Mouse (Mus musculus): ENCODE measurements at regions not wholly inside any gene's neighbourhood (a gene's known extent, or its start where the extent isn't known, plus 50 kb on each side); places are given as distances from the start of the nearest gene placed in this dataset.

DNA sequence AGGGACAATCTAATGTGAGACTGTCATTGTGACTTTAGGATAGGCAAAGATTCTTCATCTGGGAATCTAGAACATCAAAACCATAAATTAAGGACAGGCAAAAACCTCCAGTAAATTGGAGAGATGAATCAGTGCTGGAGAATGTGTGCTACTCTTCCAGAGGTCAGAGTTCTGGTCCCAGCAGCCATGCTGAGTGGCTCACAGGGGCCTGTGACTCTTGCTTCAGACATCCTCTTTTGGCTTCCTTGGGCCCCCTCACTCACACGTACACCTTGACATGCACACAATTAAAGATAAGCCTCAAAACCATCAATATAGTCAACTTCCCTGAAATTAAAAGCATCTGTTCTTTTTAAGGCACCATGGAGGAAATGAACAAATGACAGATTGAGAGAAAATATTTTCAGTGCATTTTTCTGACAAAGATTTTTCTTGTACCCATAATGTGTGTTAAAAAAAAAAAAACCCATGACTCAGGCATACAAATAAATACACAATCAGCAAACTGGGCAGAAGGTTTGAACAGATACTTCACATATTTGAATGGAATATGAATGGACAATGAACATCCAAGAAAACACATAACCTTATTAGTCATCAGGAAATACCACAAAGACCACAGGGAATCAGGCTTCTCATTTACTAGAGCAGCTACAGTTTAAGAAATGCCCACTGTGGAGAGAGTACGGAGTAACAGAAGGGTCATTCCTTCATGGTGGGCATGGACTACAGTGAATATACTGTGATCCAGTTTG lies 108.5 kb upstream of the Fstl4 start:
- no peaks in the 10 kb centered on the region for H3K9me3 ChIP-seq (ENCODE audit: control insufficient read depth, low read length)
- H3K4me2 ChIP-seq (ENCODE audit: low read depth, low read length) = no peak overlapping the region
- H3K36me3 ChIP-seq (ENCODE audit: control insufficient read depth, insufficient read depth, low read length) = no peaks in the 10 kb centered on the region
- H3K27ac ChIP-seq (ENCODE audit: low read length) = no peak overlapping the region
- 59% methylated on average over 2 of the region's 2 CpGs for WGBS
- no peak for ATAC-seq
- H3K4me3 ChIP-seq (ENCODE audit: low read length) = no peak overlapping the region
- H3K27me3 ChIP-seq (replicated peaks; ENCODE audit: control insufficient read depth, insufficient read depth, low read length) = no peaks in the 10 kb centered on the region
- H3K4me1 ChIP-seq (ENCODE audit: control insufficient read depth, insufficient read depth, low read length) = no peaks in the 10 kb centered on the region
- H3K9ac ChIP-seq (ENCODE audit: low read depth, low read length) = no peak overlapping the region

DNA sequence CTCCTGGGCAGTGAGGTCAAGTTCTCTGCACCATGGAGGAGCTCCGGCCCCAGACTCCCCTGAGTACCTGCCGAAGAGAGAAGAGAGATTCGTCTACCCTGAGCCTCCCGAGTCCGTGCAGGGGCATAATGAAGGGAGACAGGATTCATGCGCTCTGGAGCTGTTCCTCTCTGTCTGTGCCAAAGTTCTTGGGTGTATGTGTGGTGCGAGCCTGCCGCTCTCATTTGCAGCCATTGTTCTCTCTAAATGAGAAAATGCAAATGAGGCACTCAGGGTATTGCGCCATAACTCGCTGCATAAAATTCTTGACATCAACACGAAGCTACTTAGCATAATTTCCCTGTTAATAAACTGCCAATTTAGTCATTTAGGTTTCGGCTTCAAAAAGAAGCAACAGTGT lies 103.2 kb upstream of the Fstl4 start:
- Histone ChIP-seq H3K27ac (ENCODE audit: low read length) (no peak overlapping the region), H3K4me1 (ENCODE audit: control insufficient read depth, insufficient read depth, low read length) (no peaks in the 10 kb centered on the region), H3K36me3 (ENCODE audit: control insufficient read depth, insufficient read depth, low read length) (no peaks in the 10 kb centered on the region), H3K9me3 (ENCODE audit: control insufficient read depth, low read length) (no peaks in the 10 kb centered on the region), H3K4me2 (ENCODE audit: low read depth, low read length) (no peak overlapping the region), H3K27me3 (replicated peaks; ENCODE audit: control insufficient read depth, insufficient read depth, low read length) (no peaks in the 10 kb centered on the region), H3K4me3 (ENCODE audit: low read length) (no peak overlapping the region), H3K9ac (ENCODE audit: low read depth, low read length) (no peak overlapping the region)
- 83% methylated on average over 12 of the region's 12 CpGs for WGBS
- no peak for ATAC-seq

DNA sequence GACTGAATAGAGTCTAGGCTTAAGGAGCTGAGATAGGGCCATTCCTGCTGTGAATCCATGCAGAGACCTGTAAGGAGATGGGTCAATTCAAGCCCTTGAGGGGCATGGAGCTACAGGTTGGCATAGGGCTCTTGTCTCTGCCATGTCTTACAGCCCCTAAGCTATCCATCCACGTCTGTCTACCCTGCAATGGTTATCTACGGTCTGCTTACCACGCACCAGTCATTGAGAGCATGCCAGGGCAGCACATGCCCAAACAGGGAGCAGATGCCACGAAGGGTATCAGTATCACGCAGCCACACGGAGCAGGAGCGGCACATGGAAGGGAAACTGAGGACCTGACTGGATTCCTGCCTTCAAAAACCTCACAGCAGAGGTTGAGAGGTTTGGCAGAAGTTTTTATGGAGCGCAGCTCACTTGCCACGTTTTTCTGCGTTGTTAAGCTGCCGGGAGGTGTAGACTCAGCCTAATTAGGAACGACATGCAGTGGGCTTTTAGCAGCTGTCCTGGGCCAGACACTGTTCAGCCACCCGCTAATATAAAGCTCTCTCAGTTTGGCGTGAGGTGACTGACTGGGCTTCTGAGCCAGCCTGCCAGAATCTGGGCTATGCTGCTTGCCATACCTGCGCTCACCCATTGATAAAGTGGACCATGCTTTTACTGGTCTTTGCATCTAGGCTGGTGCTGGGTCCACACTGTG lies 102.4 kb upstream of the Fstl4 start:
- H3K4me1 ChIP-seq (ENCODE audit: control insufficient read depth, insufficient read depth, low read length) = no peaks in the 10 kb centered on the region
- ATAC-seq = no peak
- no peak overlapping the region for H3K4me2 ChIP-seq (ENCODE audit: low read depth, low read length)
- H3K9ac ChIP-seq (ENCODE audit: low read depth, low read length) = no peak overlapping the region
- H3K4me3 ChIP-seq (ENCODE audit: low read length) = no peak overlapping the region
- 80% methylated on average over 15 of the region's 15 CpGs for WGBS
- no peaks in the 10 kb centered on the region for H3K27me3 ChIP-seq (replicated peaks; ENCODE audit: control insufficient read depth, insufficient read depth, low read length)
- H3K9me3 ChIP-seq (ENCODE audit: control insufficient read depth, low read length) = no peaks in the 10 kb centered on the region
- H3K36me3 ChIP-seq (ENCODE audit: control insufficient read depth, insufficient read depth, low read length) = no peaks in the 10 kb centered on the region
- no peak overlapping the region for H3K27ac ChIP-seq (ENCODE audit: low read length)

DNA sequence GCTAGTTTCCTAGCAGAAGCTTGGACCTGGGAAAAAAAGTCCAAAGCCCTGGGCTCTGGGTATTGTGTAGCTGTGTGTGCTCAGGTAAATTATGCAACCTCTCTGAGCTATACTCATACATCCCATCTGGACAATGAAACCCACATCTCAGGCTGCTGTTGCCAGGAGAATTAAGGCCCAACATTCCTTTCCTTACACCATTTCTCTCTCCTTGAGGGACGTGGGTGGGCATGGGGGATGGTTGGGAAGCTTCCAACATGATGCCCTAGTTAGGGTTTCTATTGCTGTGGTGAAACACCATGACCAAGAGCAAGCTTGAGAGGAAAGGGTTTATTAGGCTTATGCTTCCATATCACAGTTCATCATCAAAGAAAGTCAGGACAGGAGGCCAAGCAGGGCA lies 99.1 kb upstream of the Fstl4 start:
- WGBS = 68% methylated on average over 1 of the region's 1 CpGs
- no peaks in the 10 kb centered on the region for H3K36me3 ChIP-seq (ENCODE audit: control insufficient read depth, insufficient read depth, low read length)
- no peak for ATAC-seq

DNA sequence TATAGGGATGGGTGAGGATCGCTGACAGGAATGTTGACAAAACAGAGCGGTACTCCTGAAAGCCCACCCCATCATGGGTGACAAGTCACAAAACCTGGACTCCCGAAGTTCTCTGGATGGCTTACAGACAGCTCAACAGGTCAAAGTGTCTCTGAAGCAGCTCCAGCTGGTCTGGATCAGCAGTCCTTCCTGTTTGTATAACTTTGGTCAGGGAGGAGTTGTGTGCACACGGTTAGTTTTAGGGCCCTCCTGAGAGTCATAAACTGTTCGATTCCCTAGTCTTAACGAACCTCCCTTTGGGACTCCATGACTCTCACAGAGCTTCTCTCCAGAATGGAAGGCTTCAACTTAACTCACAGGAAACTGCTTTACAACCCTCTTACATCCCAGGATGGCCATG lies 89.4 kb upstream of the Fstl4 start:
- H3K36me3 ChIP-seq (ENCODE audit: control insufficient read depth, insufficient read depth, low read length) = no peaks in the 10 kb centered on the region
- H3K9ac ChIP-seq (ENCODE audit: low read depth, low read length) = no peak overlapping the region
- no peak overlapping the region for H3K4me2 ChIP-seq (ENCODE audit: low read depth, low read length)
- no peaks in the 10 kb centered on the region for H3K27me3 ChIP-seq (replicated peaks; ENCODE audit: control insufficient read depth, insufficient read depth, low read length)
- H3K27ac ChIP-seq (ENCODE audit: low read length) = no peak overlapping the region
- no peak for ATAC-seq
- H3K9me3 ChIP-seq (ENCODE audit: control insufficient read depth, low read length) = no peaks in the 10 kb centered on the region
- no peak overlapping the region for H3K4me3 ChIP-seq (ENCODE audit: low read length)
- 31% methylated on average over 6 of the region's 6 CpGs for WGBS
- H3K4me1 ChIP-seq (ENCODE audit: control insufficient read depth, insufficient read depth, low read length) = peaks cover 4% of the 10 kb centered on the region; the same call in 1 of the 2 replicates

More for the DNA sequence above, 99.1 kb upstream of the Fstl4 start:
- Histone ChIP-seq H3K4me1 (ENCODE audit: control insufficient read depth, insufficient read depth, low read length) (no peaks in the 10 kb centered on the region), H3K9me3 (ENCODE audit: control insufficient read depth, low read length) (peaks cover 10% of the 10 kb centered on the region), H3K9ac (ENCODE audit: low read depth, low read length) (no peak overlapping the region), H3K4me3 (ENCODE audit: low read length) (no peak overlapping the region), H3K4me2 (ENCODE audit: low read depth, low read length) (no peak overlapping the region), H3K27me3 (replicated peaks; ENCODE audit: control insufficient read depth, insufficient read depth, low read length) (no peaks in the 10 kb centered on the region), H3K27ac (ENCODE audit: low read length) (no peak overlapping the region)

DNA sequence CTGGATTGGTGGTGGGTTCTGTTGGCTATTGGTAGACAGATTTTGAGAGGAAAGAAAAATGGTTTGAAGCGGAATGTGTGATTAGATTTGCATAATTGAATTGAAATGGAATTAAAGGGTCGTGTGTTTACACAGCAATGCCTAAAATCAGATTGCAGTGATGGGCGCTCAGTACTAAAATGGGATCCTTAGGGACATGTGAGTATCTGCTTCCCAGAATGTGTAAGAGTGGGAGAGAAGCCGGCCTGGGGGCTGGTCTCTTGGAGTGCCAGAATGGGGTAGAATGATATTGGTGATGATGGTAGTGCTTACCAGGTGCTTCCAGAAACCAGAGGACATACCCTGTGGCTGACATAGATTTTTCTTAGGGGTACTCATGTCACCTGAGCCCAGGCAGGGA lies 86.2 kb upstream of the Fstl4 start:
- Histone ChIP-seq H3K36me3 (ENCODE audit: control insufficient read depth, insufficient read depth, low read length) (no peaks in the 10 kb centered on the region), H3K4me2 (ENCODE audit: low read depth, low read length) (no peak overlapping the region), H3K27ac (ENCODE audit: low read length) (no peak overlapping the region), H3K4me3 (ENCODE audit: low read length) (no peak overlapping the region), H3K4me1 (ENCODE audit: control insufficient read depth, insufficient read depth, low read length) (peaks cover 4% of the 10 kb centered on the region; the same call in 1 of the 2 replicates), H3K9ac (ENCODE audit: low read depth, low read length) (no peak overlapping the region), H3K9me3 (ENCODE audit: control insufficient read depth, low read length) (no peaks in the 10 kb centered on the region), H3K27me3 (replicated peaks; ENCODE audit: control insufficient read depth, insufficient read depth, low read length) (no peaks in the 10 kb centered on the region)
- WGBS = 78% methylated on average over 4 of the region's 4 CpGs
- ATAC-seq = no peak

DNA sequence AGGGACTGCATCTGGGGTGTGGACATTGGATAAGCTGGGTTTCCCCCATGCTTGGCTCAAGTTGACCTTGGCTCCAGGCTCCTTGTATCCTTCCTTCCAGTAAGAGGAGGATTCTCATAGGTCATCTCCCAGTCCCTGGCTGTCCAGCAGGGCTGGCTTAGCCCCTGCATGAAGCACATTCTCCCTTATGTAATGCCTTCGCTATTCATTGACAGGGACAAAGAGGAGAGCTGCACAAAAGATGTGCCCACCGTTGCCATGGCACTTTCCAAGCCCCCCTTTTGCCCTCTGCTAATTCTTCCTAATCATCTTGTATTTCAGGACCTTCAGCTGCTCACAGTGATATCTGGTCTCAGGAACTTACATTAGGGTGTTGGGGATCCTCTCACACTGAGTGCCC lies 79.0 kb upstream of the Fstl4 start:
- no peak for ATAC-seq
- Histone ChIP-seq H3K27ac (ENCODE audit: low read length) (no peak overlapping the region), H3K9me3 (ENCODE audit: control insufficient read depth, low read length) (no peaks in the 10 kb centered on the region), H3K27me3 (replicated peaks; ENCODE audit: control insufficient read depth, insufficient read depth, low read length) (no peaks in the 10 kb centered on the region), H3K36me3 (ENCODE audit: control insufficient read depth, insufficient read depth, low read length) (no peaks in the 10 kb centered on the region), H3K4me1 (ENCODE audit: control insufficient read depth, insufficient read depth, low read length) (no peaks in the 10 kb centered on the region), H3K4me2 (ENCODE audit: low read depth, low read length) (no peak overlapping the region), H3K4me3 (ENCODE audit: low read length) (no peak overlapping the region), H3K9ac (ENCODE audit: low read depth, low read length) (no peak overlapping the region)
- 72% methylated on average over 2 of the region's 2 CpGs for WGBS

DNA sequence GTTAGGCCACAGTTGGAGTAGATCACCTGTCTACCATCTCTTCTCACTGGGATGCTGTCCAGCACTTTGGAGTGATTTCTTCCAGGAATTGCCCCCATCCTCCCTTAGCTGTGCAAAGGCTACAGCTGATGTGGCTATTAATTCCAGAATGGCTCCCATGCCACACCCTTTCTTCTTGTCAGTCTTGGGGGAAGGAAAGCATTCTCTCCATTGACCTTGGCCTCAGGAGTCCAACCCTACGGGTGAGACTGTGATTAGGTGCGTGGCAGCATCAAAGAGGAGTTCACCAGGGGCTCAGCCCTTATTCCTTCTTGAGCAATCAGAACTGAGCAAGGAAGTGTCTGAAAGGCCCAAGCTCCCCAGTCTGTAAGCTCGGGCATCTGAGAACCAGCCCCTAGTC lies 71.7 kb upstream of the Fstl4 start:
- Histone ChIP-seq H3K4me1 (ENCODE audit: control insufficient read depth, insufficient read depth, low read length) (no peaks in the 10 kb centered on the region), H3K27me3 (replicated peaks; ENCODE audit: control insufficient read depth, insufficient read depth, low read length) (no peaks in the 10 kb centered on the region), H3K9ac (ENCODE audit: low read depth, low read length) (no peak overlapping the region), H3K4me3 (ENCODE audit: low read length) (no peak overlapping the region), H3K27ac (ENCODE audit: low read length) (no peak overlapping the region), H3K4me2 (ENCODE audit: low read depth, low read length) (no peak overlapping the region), H3K36me3 (ENCODE audit: control insufficient read depth, insufficient read depth, low read length) (no peaks in the 10 kb centered on the region), H3K9me3 (ENCODE audit: control insufficient read depth, low read length) (no peaks in the 10 kb centered on the region)
- 68% methylated on average over 3 of the region's 3 CpGs for WGBS
- ATAC-seq = no peak

DNA sequence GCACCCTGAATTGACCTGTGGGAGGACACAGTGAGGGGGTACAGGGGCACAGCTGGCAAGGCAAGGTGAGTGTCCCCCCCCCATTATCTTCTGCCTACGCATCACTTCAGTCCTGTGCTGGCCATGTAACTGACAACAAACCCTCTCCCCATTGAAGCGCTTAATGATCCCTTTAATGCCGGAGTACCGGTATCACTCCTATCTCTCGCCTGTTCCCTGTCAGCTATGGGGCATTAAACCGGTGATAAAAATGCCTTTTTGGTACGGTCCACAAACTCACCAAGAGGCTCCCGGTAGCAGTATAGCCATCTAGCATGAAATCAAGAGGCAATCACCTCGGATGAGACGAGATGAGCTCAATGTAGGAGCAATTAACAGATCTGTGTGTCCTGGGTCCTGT lies 62.8 kb upstream of the Fstl4 start:
- 77% methylated on average over 10 of the region's 10 CpGs for WGBS
- no peaks in the 10 kb centered on the region for H3K27me3 ChIP-seq (replicated peaks; ENCODE audit: control insufficient read depth, insufficient read depth, low read length)
- no peak overlapping the region for H3K4me2 ChIP-seq (ENCODE audit: low read depth, low read length)
- H3K4me3 ChIP-seq (ENCODE audit: low read length) = no peak overlapping the region
- ATAC-seq = no peak
- H3K9me3 ChIP-seq (ENCODE audit: control insufficient read depth, low read length) = no peaks in the 10 kb centered on the region
- H3K27ac ChIP-seq (ENCODE audit: low read length) = no peak overlapping the region
- no peaks in the 10 kb centered on the region for H3K36me3 ChIP-seq (ENCODE audit: control insufficient read depth, insufficient read depth, low read length)
- no peak overlapping the region for H3K9ac ChIP-seq (ENCODE audit: low read depth, low read length)
- no peaks in the 10 kb centered on the region for H3K4me1 ChIP-seq (ENCODE audit: control insufficient read depth, insufficient read depth, low read length)

Measured in intestine, embryonic 16.5 days (tissue).